Comparison of ENCODE assay signal across 17 mouse cellular contexts in the genomic region with DNA sequence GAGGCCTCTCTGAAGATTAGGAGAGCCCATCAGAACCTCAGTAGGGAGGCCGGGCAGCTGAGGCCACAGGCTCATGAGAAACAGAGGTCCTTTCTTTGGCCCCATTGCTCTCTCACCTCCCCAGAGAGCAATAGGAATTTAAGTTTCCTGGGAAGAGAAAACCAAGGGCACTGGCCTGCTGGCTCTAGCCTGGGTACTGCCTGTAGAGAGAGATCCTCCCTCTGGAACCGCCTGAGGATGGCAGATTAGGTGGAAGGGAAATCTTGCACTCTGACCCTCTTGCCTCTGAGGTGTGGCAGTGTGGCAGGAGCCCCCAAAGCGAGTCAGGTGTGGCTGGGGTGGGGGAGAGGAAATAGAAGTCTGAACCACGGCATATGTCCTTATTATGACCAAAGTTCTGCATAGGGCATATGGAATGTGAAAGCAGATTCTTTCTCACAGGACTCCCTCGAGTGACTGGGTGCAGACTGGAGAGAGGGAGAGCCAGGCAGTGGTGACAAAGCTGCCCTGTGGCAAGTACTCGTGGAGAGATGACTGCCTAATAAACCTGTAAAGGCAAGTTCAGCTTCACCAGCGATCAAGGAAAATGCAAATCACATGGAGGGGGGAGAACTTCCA. TPM values are rescaled to one million over a fixed set of nuclear protein-coding genes. Genes with fewer than 3 reads are reported as not detected.
DNase-seq lines count a peak whose midpoint lies in the region; ATAC-seq lines count a peak whose summit lies in the region.
"Had no signal": no experiment of that assay in that cellular context is flagged by ENCODE, and none has a peak within 500 bp of the region (broad histone marks: within the 10 kb centered on the region; RNA-seq: fewer than 3 reads in every experiment).

No protein-coding gene starts in this region.

- DNase-seq in embryonic facial prominence, embryonic 10.5 days (ENCODE audit: low spot score) = no peak
- DNase-seq in heart, postnatal 25 days (ENCODE audit: low spot score) = no peak
- no peak for DNase-seq in left cerebral cortex, adult 8-10 months (ENCODE audit: low spot score in 2 of 2)
- no peak for DNase-seq in MN1 (ENCODE audit: low spot score)
- DNase-seq: cerebellum, adult 18-20 months; kidney, adult 8-10 months; lung, adult 18-20 months; lung, postnatal 36 days; thymus, postnatal 36 days had no signal

- intact Hi-C loops in heart, postnatal 25 days (cut with DNase I) = no loop called here

- no peaks in the 10 kb centered on the region for H3K27me3 ChIP-seq in embryonic facial prominence, embryonic 13.5 days
- no peaks in the 10 kb centered on the region; the same call in 1 of the 2 replicates for H3K27me3 ChIP-seq in embryonic facial prominence, embryonic 10.5 days (replicated peaks; ENCODE audit: low read depth, poor library complexity, severe bottlenecking)
- no peaks in the 10 kb centered on the region for H3K27me3 ChIP-seq in heart, embryonic 13.5 days (replicated peaks)
- no peaks in the 10 kb centered on the region for H3K27me3 ChIP-seq in limb, embryonic 13.5 days
- H3K27me3 ChIP-seq: stomach, embryonic 15.5 days had no signal

- no peak overlapping the region for H3K4me3 ChIP-seq in embryonic facial prominence, embryonic 13.5 days
- no peak overlapping the region for H3K4me3 ChIP-seq in embryonic facial prominence, embryonic 10.5 days
- no peak overlapping the region for H3K4me3 ChIP-seq in heart, embryonic 13.5 days
- H3K4me3 ChIP-seq in brown adipose tissue, adult 24 weeks (ENCODE audit: insufficient read depth, low read depth, low read length) = no peak overlapping the region
- no peak overlapping the region for H3K4me3 ChIP-seq in limb, embryonic 13.5 days
- H3K4me3 ChIP-seq: forebrain, embryonic 13.5 days; myocyte; stomach, embryonic 15.5 days had no signal

- WGBS in embryonic facial prominence, embryonic 13.5 days = 46% methylated on average over 7 of the region's 7 CpGs
- WGBS in embryonic facial prominence, embryonic 10.5 days = 59% methylated on average over 7 of the region's 7 CpGs
- WGBS in heart, embryonic 13.5 days = 37% methylated on average over 7 of the region's 7 CpGs
- WGBS in limb, embryonic 13.5 days = 31% methylated on average over 7 of the region's 7 CpGs

- H3K27ac ChIP-seq in embryonic facial prominence, embryonic 13.5 days = peak overlapping the region; percentile 22; the same call in 1 of the 2 replicates
- no peak overlapping the region; the same call in 1 of the 2 replicates for H3K27ac ChIP-seq in embryonic facial prominence, embryonic 10.5 days (replicated peaks)
- H3K27ac ChIP-seq in heart, embryonic 13.5 days (replicated peaks) = peak overlapping the region; percentile 93
- H3K27ac ChIP-seq in brown adipose tissue, adult 24 weeks (replicated peaks; ENCODE audit: low read depth, low read length) = peak overlapping the region; percentile 60
- peak overlapping the region; percentile 33; the same call in 1 of the 2 replicates for H3K27ac ChIP-seq in limb, embryonic 13.5 days
- H3K27ac ChIP-seq: forebrain, embryonic 13.5 days; stomach, embryonic 15.5 days had no signal

- no peak for ATAC-seq in embryonic facial prominence, embryonic 13.5 days (ENCODE audit: insufficient number of reproducible peaks, insufficient read depth, low FRiP score, low TSS enrichment, low read depth)
- no peak for ATAC-seq in heart, embryonic 13.5 days (ENCODE audit: extremely low read depth, insufficient number of reproducible peaks, low FRiP score, low TSS enrichment)
- no peak for ATAC-seq in limb, embryonic 13.5 days (ENCODE audit: low FRiP score, low read depth)
- ATAC-seq: forebrain, embryonic 13.5 days had no signal

- H3K9ac ChIP-seq in embryonic facial prominence, embryonic 13.5 days = peak overlapping the region; percentile 6; the same call in 1 of the 2 replicates
- peak overlapping the region; percentile 62 for H3K9ac ChIP-seq in heart, embryonic 13.5 days
- H3K9ac ChIP-seq in limb, embryonic 13.5 days = peak overlapping the region; percentile 31; the same call in 1 of the 2 replicates
- H3K9ac ChIP-seq: forebrain, embryonic 13.5 days; stomach, embryonic 15.5 days had no signal

- H3K9me3 ChIP-seq in embryonic facial prominence, embryonic 13.5 days = no peaks in the 10 kb centered on the region
- no peaks in the 10 kb centered on the region for H3K9me3 ChIP-seq in embryonic facial prominence, embryonic 10.5 days
- no peaks in the 10 kb centered on the region for H3K9me3 ChIP-seq in heart, embryonic 13.5 days
- H3K9me3 ChIP-seq in limb, embryonic 13.5 days = no peaks in the 10 kb centered on the region
- H3K9me3 ChIP-seq: forebrain, embryonic 13.5 days; stomach, embryonic 15.5 days had no signal

- H3K4me2 ChIP-seq in embryonic facial prominence, embryonic 13.5 days = no peak overlapping the region
- H3K4me2 ChIP-seq in heart, embryonic 13.5 days = peak overlapping the region; percentile 9
- no peak overlapping the region for H3K4me2 ChIP-seq in limb, embryonic 13.5 days (replicated peaks)
- H3K4me2 ChIP-seq: forebrain, embryonic 13.5 days; midbrain, embryonic 11.5 days; stomach, embryonic 15.5 days had no signal

- no peaks in the 10 kb centered on the region for H3K36me3 ChIP-seq in embryonic facial prominence, embryonic 13.5 days
- no peaks in the 10 kb centered on the region for H3K36me3 ChIP-seq in embryonic facial prominence, embryonic 10.5 days (replicated peaks)
- H3K36me3 ChIP-seq in heart, embryonic 13.5 days = no peaks in the 10 kb centered on the region
- no peaks in the 10 kb centered on the region for H3K36me3 ChIP-seq in limb, embryonic 13.5 days
- H3K36me3 ChIP-seq: stomach, embryonic 15.5 days had no signal

- H3K4me1 ChIP-seq in embryonic facial prominence, embryonic 13.5 days = peaks cover 22% of the 10 kb centered on the region
- peaks cover 37% of the 10 kb centered on the region for H3K4me1 ChIP-seq in embryonic facial prominence, embryonic 10.5 days
- peaks cover 70% of the 10 kb centered on the region for H3K4me1 ChIP-seq in heart, embryonic 13.5 days
- H3K4me1 ChIP-seq in brown adipose tissue, adult 24 weeks (ENCODE audit: control insufficient read depth, insufficient read depth, insufficient read length, low read length) = peaks cover 8% of the 10 kb centered on the region
- H3K4me1 ChIP-seq in limb, embryonic 13.5 days = peaks cover 26% of the 10 kb centered on the region

RNA-seq across cellular contexts. Expression of a gene that starts 17.1 kb away (rescaled TPM):
- polyA plus RNA-seq in embryonic facial prominence, embryonic 13.5 days (2015; fragmentation: Nextera tagmentation; extraction: Ambion mirVana) = 26.8 and 28.3 TPM in 2 replicates
- polyA plus RNA-seq in embryonic facial prominence, embryonic 10.5 days (2016; fragmentation: Nextera tagmentation; extraction: Ambion mirVana) = 35.3 and 38.1 TPM in 2 replicates
- polyA plus RNA-seq in heart, embryonic 13.5 days (2015; fragmentation: Nextera tagmentation; extraction: Ambion mirVana) = 221 and 227 TPM in 2 replicates
- over 10,000 TPM; 10,772 to 12,207 TPM for total RNA-seq in heart, postnatal 25 days (2021)
- 77.3 and 79.4 TPM in 2 replicates for polyA plus RNA-seq in brown adipose tissue, adult 24 weeks (2012; ENCODE audit: insufficient read depth, insufficient read length, missing spikeins)
- 27.0 and 28.3 TPM in 2 replicates for polyA plus RNA-seq in limb, embryonic 13.5 days (2015; fragmentation: Nextera tagmentation; extraction: Ambion mirVana)
- total RNA-seq in left cerebral cortex, adult 8-10 months (2022) = 100 to 1,000 TPM; 616 to 703 (median 645) TPM

Comparison
In these comparisons a context has a peak if more than half of its experiments do, and no peak if none do; other contexts are left out.
1. H3K9ac ChIP-seq: peak in every context shown above with its lines; median percentile 62 in heart, embryonic 13.5 days; 31 in limb, embryonic 13.5 days; 6 in embryonic facial prominence, embryonic 13.5 days.